Mouse (Mus musculus): ENCODE data around the gene Olfr1351. TPM values are rescaled to one million over a fixed set of nuclear protein-coding genes. Genes with fewer than 3 reads are reported as not detected.
"Not testable (repeated sequence)": the region's sequence is repeated elsewhere in the genome, so short reads cannot be mapped to it uniquely, and the experiment has no call there.

Olfr1351 gene
- not detected for total RNA-seq (2021)
- long read RNA-seq, experiment 1: 0 reads
- long read RNA-seq, experiment 2: 0 reads

DNA sequence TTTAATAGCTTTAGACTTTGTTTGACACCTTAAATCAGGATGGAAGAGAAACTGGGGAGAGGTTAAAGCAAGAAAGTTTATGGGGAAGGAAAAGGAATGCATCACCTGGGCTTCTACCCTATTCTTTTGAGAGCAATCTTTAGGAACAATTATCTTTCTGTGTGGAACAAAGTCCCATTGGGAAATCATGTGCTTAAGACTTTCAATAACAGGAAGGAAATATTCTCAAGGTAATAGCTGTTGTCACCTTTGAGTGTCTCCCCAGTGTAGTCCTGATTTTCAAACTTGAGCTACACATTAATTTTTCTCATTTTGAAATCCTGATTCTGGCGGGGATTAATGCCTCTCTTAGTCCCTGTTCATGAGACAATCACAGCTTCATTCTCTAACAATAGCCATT, at the start of gene Olfr1351:
TSS of gene Olfr1351 (plus strand) at position 301 of the 400 bp plus-strand sequence.
- DNase-seq (ENCODE audit: low spot score in 2 of 2): no peak

GRCm38 (mm10) chr10:78963009-78963408, 49.3 kb upstream of the Olfr1351 start, which contains the start of gene Olfr1353:
Gene Olfr1353 (plus strand): TSS chr10:78963309.
- not testable (repeated sequence) for DNase-seq (ENCODE audit: low spot score in 2 of 2)

DNA sequence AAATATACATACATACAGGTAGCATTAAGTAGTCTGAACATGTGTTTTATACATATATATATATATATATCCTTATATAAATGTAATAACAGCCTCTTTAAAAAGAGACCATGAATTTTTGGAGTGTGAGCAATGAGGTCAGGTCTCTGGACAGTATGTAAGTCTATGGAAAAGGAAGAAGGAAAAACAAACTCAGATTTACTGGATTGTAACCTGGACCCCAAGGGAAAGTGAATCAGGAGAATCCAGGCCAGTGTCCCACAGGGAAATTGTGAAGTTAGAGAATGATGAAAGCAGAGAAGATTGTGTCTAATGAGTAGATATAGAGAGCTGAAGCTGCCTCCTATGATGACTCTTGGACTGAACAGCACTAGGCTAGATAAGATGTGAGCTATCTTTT, 31.5 kb upstream of the Olfr1351 start, which contains the start of gene Olfr1352:
TSS of gene Olfr1352 (plus strand) at position 301 of the 400 bp plus-strand sequence.
- no peak for DNase-seq (ENCODE audit: low spot score in 2 of 2)

DNA sequence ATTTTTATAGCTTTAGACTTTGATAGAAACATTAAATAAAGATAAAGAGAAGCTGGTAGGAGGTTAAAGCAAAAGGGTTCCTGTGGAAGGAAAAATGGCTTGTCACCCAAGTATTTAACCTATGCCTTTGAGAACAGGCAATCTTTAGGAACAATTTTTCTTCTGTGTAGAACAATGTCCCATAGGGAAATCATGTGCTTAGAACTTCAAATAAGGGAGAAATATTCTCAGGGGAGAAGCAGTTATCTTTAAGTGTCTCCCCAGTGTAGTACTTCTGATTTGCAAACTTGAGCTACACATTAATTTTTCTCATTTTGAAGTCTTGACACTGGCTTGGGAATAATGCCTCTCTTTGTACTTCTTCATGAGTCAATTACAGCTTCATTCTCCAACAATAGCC, 16.2 kb downstream of the Olfr1351 start, which contains the start of gene Olfr57:
TSS of gene Olfr57 (plus strand) at position 301 of the 400 bp plus-strand sequence.
- no peak for DNase-seq (ENCODE audit: low spot score in 2 of 2)

GRCm38 (mm10) chr10:79042457-79042856, 30.2 kb downstream of the Olfr1351 start:
- DNase-seq (ENCODE audit: low spot score in 2 of 2): not testable (repeated sequence)

GRCm38 (mm10) chr10:79057370-79057769, 45.1 kb downstream of the Olfr1351 start:
- not testable (repeated sequence) for DNase-seq (ENCODE audit: low spot score in 2 of 2)

Other genes starting within 250 kb of the Olfr1351 start
- 10 to 100 TPM; 12.7 to 14.1 TPM for gene Slc1a6, start 232.0 kb upstream of the Olfr1351 start, total RNA-seq (2021)
- gene Olfr1356, start 160.3 kb upstream of the Olfr1351 start, total RNA-seq (2021): not detected
- not detected for gene Olfr1355, start 136.9 kb upstream of the Olfr1351 start, total RNA-seq (2021)
- gene Olfr1354, start 99.3 kb upstream of the Olfr1351 start, total RNA-seq (2021): not detected
- gene Olfr8, start 61.8 kb upstream of the Olfr1351 start, total RNA-seq (2021): not detected
- not detected for gene Olfr1353, start 49.2 kb upstream of the Olfr1351 start, total RNA-seq (2021)
- gene Olfr1352, start 31.4 kb upstream of the Olfr1351 start, total RNA-seq (2021): not detected
- not detected for gene Olfr57, start 16.3 kb downstream of the Olfr1351 start, total RNA-seq (2021)
- gene 2610008E11Rik, start 85.1 kb downstream of the Olfr1351 start, total RNA-seq (2021): 10 to 100 TPM; 19.3 to 20.8 TPM
- gene Vmn2r80, start 136.3 kb downstream of the Olfr1351 start, total RNA-seq (2021): not detected
- gene Vmn2r81, start 235.2 kb downstream of the Olfr1351 start, total RNA-seq (2021): not detected

Measured in left cerebral cortex, adult 18-20 months (tissue).